8 mouse cellular contexts compared by ENCODE assay signal in genomic region chr14:76415781-76416301, GRCm38 (mm10). TPM values are rescaled to one million over a fixed set of nuclear protein-coding genes. Genes with fewer than 3 reads are reported as not detected.
A peak's percentile ranks its signal among the peaks of the same experiment; 100 is the strongest.
DNase-seq lines count a peak whose midpoint lies in the region; ATAC-seq lines count a peak whose summit lies in the region.

No protein-coding gene starts in this region.

- H3K4me3 ChIP-seq in forebrain, embryonic 16.5 days (replicated peaks; ENCODE audit: low read length) = peak overlapping the region; percentile 66
- H3K4me3 ChIP-seq in hindbrain, embryonic 11.5 days (ENCODE audit: low read depth, low read length) = peak overlapping the region; percentile 96

- H3K9ac ChIP-seq in forebrain, embryonic 16.5 days (replicated peaks; ENCODE audit: low read depth, low read length) = peak overlapping the region; percentile 99
- peak overlapping the region; percentile 100 for H3K9ac ChIP-seq in hindbrain, embryonic 11.5 days (ENCODE audit: low read depth, low read length)

- peaks cover 14% of the 10 kb centered on the region; the same call in 1 of the 2 replicates for H3K36me3 ChIP-seq in forebrain, embryonic 16.5 days (ENCODE audit: control insufficient read depth, insufficient read depth)
- H3K36me3 ChIP-seq in hindbrain, embryonic 11.5 days (ENCODE audit: control insufficient read depth, insufficient read depth, low read length) = 0 out of 2 replicates have a peak, but pooled peaks cover 5% of the 10 kb centered on the region

- no peaks in the 10 kb centered on the region for H3K27me3 ChIP-seq in forebrain, embryonic 16.5 days (replicated peaks; ENCODE audit: control insufficient read depth, insufficient read depth, low read length)
- H3K27me3 ChIP-seq in hindbrain, embryonic 11.5 days (ENCODE audit: control insufficient read depth, insufficient read depth, low read length) = no peaks in the 10 kb centered on the region

- peak overlapping the region; percentile 100 for H3K27ac ChIP-seq in forebrain, embryonic 16.5 days (ENCODE audit: low read length)
- H3K27ac ChIP-seq in hindbrain, embryonic 11.5 days (ENCODE audit: low read depth, low read length) = peak overlapping the region; percentile 100

- H3K4me1 ChIP-seq in forebrain, embryonic 16.5 days (replicated peaks; ENCODE audit: control insufficient read depth, insufficient read depth, low read length) = peaks cover 44% of the 10 kb centered on the region
- H3K4me1 ChIP-seq in hindbrain, embryonic 11.5 days (replicated peaks; ENCODE audit: control insufficient read depth, insufficient read depth, low read length) = peaks cover 20% of the 10 kb centered on the region

- under 1% methylated on average over 33 of the region's 38 CpGs for WGBS in forebrain, embryonic 16.5 days
- under 1% methylated on average over 30 of the region's 38 CpGs for WGBS in hindbrain, embryonic 11.5 days

- ATAC-seq in forebrain, embryonic 16.5 days = peak; percentile 1; the same call in 1 of the 2 replicates
- peak; percentile 2 for ATAC-seq in hindbrain, embryonic 11.5 days (ENCODE audit: low FRiP score)

- DNase-seq in Muller cell, postnatal 12 days (ENCODE audit: inconsistent ontology term) = peak; percentile 60
- peak; percentile 54 for DNase-seq in cerebellum, adult 11 months
- peak; percentile 67 for DNase-seq in hindbrain, embryonic 11.5 days (ENCODE audit: low spot score)
- DNase-seq in layer of hippocampus, postnatal 25 days (ENCODE audit: extremely low spot score in 1 of 2, low spot score in 1 of 2) = peak; percentile 36 to 56
- DNase-seq in lung, postnatal 14 days = peak; percentile 44
- peak; percentile 72 for DNase-seq in retina, postnatal 1 day
- DNase-seq in yolk sac, embryonic 10.5 days (ENCODE audit: low spot score) = peak; percentile 69

- peak overlapping the region; percentile 96 for H3K4me2 ChIP-seq in forebrain, embryonic 16.5 days (ENCODE audit: low read length)
- peak overlapping the region; percentile 85 for H3K4me2 ChIP-seq in hindbrain, embryonic 11.5 days (replicated peaks; ENCODE audit: low read depth, low read length)

- no peaks in the 10 kb centered on the region for H3K9me3 ChIP-seq in forebrain, embryonic 16.5 days (ENCODE audit: control insufficient read depth, low read length)
- no peaks in the 10 kb centered on the region for H3K9me3 ChIP-seq in hindbrain, embryonic 11.5 days (ENCODE audit: control insufficient read depth, low read length)

RNA-seq across cellular contexts. Expression of gene Tsc22d1, which starts 1.1 kb away (rescaled TPM):
- polyA plus RNA-seq in forebrain, embryonic 16.5 days (2015; fragmentation: Nextera tagmentation; extraction: Ambion mirVana) = 749 and 886 TPM in 2 replicates
- polyA plus RNA-seq in hindbrain, embryonic 11.5 days (2014; fragmentation: Nextera tagmentation; extraction: Ambion mirVana) = 542 and 547 TPM in 2 replicates
- total RNA-seq in layer of hippocampus, postnatal 25 days (2021) = 100 to 1,000 TPM; 493 to 570 TPM

Comparison
In these comparisons a context has a peak if more than half of its experiments do, and no peak if none do; other contexts are left out.
1. Peak in every context shown above with its lines: DNase-seq, ATAC-seq, H3K4me3 ChIP-seq and H3K27ac ChIP-seq.